Mouse (Mus musculus) limb, embryonic 14.5 days (tissue): ENCODE data around the gene Rundc1. TPM values are rescaled to one million over a fixed set of nuclear protein-coding genes. Genes with fewer than 3 reads are reported as not detected.

Experiments used
- ATAC-seq: fragments of 200-750 bp; cut with Nextera tagmentation; 2 replicates; pipeline ENCODE4 v1.8.0; 2017; ENCODE audit warnings: low read depth, moderate number of reproducible peaks, moderate TSS enrichment; ENCODE audit not compliant: low FRiP score
- DNase-seq: peaks from one replicate; pipeline ENCODE4 v3.0.0-alpha.2; 2015; ENCODE audit warnings: low spot score
- H3K27ac ChIP-seq: fragments of 300-500 bp; sonication (generic); replicated peaks from 2 replicates; pipeline ENCODE4 v1.5.1; 2014; ENCODE audit warnings: low read depth, mild to moderate bottlenecking, low read length, moderate library complexity, mixed read lengths
- H3K27me3 ChIP-seq: fragments of 300-500 bp; sonication (generic); 2 replicates; pipeline ENCODE4 v1.6.1; 2014; ENCODE audit warnings: low read length, mixed read lengths; ENCODE audit not compliant: control insufficient read depth, insufficient read depth
- H3K36me3 ChIP-seq: fragments of 300-500 bp; sonication (generic); 2 replicates; pipeline ENCODE4 v1.6.1; 2014; ENCODE audit warnings: mild to moderate bottlenecking, low read length, moderate library complexity, mixed read lengths; ENCODE audit not compliant: control insufficient read depth, insufficient read depth
- H3K4me1 ChIP-seq: fragments of 300-500 bp; sonication (generic); 2 replicates; pipeline ENCODE4 v1.6.1; 2014; ENCODE audit warnings: antibody characterized with exemption, low read length, mixed read lengths; ENCODE audit not compliant: control insufficient read depth, insufficient read depth
- H3K4me2 ChIP-seq: fragments of 300-500 bp; sonication (generic); replicated peaks from 2 replicates; pipeline ENCODE4 v1.6.1; 2014; ENCODE audit warnings: low read depth, mild to moderate bottlenecking, low read length, moderate library complexity; ENCODE audit not compliant: severe bottlenecking
- H3K4me3 ChIP-seq: fragments of 300-500 bp; sonication (generic); replicated peaks from 2 replicates; pipeline ENCODE4 v1.5.1; 2014; ENCODE audit warnings: low read length
- H3K9ac ChIP-seq: fragments of 300-500 bp; sonication (generic); 2 replicates; pipeline ENCODE4 v1.6.1; 2014; ENCODE audit warnings: mild to moderate bottlenecking, low read depth, low read length, moderate library complexity; ENCODE audit not compliant: severe bottlenecking
- H3K9me3 ChIP-seq: fragments of 300-500 bp; sonication (generic); 2 replicates; pipeline ENCODE4 v1.6.1; 2016; ENCODE audit warnings: low read length; ENCODE audit not compliant: control insufficient read depth
- POLR2A ChIP-seq: fragments of 200-500 bp; IDR thresholded peaks from 2 replicates; pipeline ENCODE4 v1.8.0; 2012; ENCODE audit warnings: inconsistent platforms, mild to moderate bottlenecking, moderate library complexity, borderline replicate concordance; ENCODE audit not compliant: insufficient read depth, insufficient read length; ENCODE audit errors: extremely low read depth
- WGBS: fragments of 180-500 bp; shearing (Covaris S2); extraction: QIAGEN DNeasy Blood & Tissue Kit; methylation state at CpG from one replicate; pipeline ENCODE4 v1.1.7; 2014; 5-methylcytosine and 5-hydroxymethylcytosine counted together
- polyA plus RNA-seq, 2 experiments: library from polyadenylated mRNA; depleted of rRNA in 1 of 2; stranded (reverse) in 1 of 2; unstranded in 1 of 2; fragments of >200 nt; fragmentation: Nextera tagmentation in 1 of 2; extraction: Ambion mirVana in 1 of 2; gene quantifications; 2 replicates each; pipeline versions ENCODE4 v1.2.1 to v1.2.3; 2012 to 2014

The Rundc1 gene
- polyA plus RNA-seq, 2 experiments: 17.8 to 19.3 TPM

DNA sequence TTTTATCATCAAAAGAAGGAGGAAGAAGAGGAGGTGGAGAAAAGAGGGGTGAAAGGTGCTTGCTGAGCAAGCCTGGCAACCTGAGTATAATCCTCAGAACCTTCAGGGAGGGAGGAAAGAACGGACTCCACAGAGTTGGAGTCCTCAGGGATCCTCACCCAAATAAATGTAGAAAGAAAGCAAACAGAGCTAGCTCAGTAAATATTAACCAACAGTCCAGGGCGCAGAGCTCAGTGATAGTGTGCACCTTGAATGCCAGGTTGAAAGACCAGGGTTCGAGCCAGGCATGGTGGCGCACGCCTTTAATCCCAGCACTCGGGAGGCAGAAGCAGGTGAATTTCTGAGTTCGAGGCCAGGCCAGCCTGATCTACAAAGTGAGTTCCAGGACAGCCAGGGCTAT lies 30.7 kb downstream of the Rundc1 start:
- H3K9ac ChIP-seq: no peak overlapping the region
- TF ChIP-seq POLR2A: no peak
- ATAC-seq: no peak

GRCm38 (mm10) chr11:101457631-101458030 lies 32.7 kb downstream of the Rundc1 start:
- no peak for DNase-seq
- no peak for TF ChIP-seq POLR2A
- H3K9me3 ChIP-seq: no peaks in the 10 kb centered on the region
- H3K4me3 ChIP-seq: no peak overlapping the region
- ATAC-seq: no peak
- WGBS: 88% methylated on average over 9 of the region's 9 CpGs
- peaks cover 50% of the 10 kb centered on the region for H3K36me3 ChIP-seq
- H3K27me3 ChIP-seq: no peaks in the 10 kb centered on the region
- no peak overlapping the region for H3K4me2 ChIP-seq
- H3K4me1 ChIP-seq: no peaks in the 10 kb centered on the region
- H3K9ac ChIP-seq: no peak overlapping the region
- no peak overlapping the region for H3K27ac ChIP-seq

More for the DNA sequence above, 30.7 kb downstream of the Rundc1 start:
- Histone ChIP-seq H3K4me3 (no peak overlapping the region), H3K9me3 (no peaks in the 10 kb centered on the region), H3K4me1 (no peaks in the 10 kb centered on the region), H3K4me2 (no peak overlapping the region), H3K27ac (no peak overlapping the region), H3K27me3 (no peaks in the 10 kb centered on the region), H3K36me3 (peaks cover 31% of the 10 kb centered on the region)
- WGBS: 93% methylated on average over 7 of the region's 7 CpGs
- no peak for DNase-seq

DNA sequence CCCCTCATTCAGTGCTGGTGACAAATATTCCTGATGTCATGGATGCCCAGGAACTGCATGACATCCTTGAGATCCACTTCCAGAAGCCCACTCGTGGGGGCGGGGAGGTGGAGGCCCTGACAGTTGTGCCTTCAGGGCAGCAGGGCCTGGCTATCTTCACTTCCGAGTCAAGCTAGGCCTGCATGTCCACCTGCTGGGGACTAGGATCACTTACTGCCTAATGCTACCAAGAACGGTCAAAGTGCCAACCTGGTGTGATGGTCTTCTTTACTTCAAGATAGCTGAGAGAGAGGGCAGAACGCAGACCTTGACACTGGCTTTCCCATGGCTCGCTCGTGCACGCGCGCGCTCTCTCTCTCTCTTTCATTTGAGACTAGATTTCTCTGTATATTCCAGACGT lies 33.3 kb downstream of the Rundc1 start:
- 84% methylated on average over 12 of the region's 12 CpGs for WGBS
- no peaks in the 10 kb centered on the region for H3K4me1 ChIP-seq
- H3K9me3 ChIP-seq: no peaks in the 10 kb centered on the region
- DNase-seq (no peak), ATAC-seq (no peak)
- no peak overlapping the region for H3K9ac ChIP-seq
- no peak for TF ChIP-seq POLR2A
- H3K27me3 ChIP-seq: no peaks in the 10 kb centered on the region
- H3K36me3 ChIP-seq: peaks cover 50% of the 10 kb centered on the region
- no peak overlapping the region for H3K4me3 ChIP-seq
- H3K27ac ChIP-seq: no peak overlapping the region
- H3K4me2 ChIP-seq: no peak overlapping the region

DNA sequence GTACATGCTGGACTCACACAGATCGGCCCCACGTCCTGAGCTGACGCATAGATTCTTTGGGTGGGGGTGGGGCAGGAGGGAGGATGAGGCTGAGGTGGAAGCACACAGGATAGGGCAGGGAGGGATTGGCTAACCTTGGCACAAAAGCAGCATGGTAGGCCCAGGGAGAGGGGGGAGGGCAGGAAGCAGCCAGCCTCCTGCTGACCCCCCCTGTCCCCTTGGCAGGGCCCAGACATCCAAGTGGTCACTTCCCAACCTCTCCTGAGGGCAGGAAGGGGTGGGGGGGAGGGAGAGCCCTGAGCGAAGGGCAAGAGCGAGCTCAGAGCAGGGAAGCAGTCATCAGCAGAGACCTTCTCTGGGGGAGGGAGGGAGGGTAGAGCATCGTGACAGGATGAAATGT lies 34.8 kb downstream of the Rundc1 start:
- ATAC-seq: no peak
- Histone ChIP-seq H3K4me1 (peaks cover 13% of the 10 kb centered on the region), H3K27ac (no peak overlapping the region), H3K9me3 (no peaks in the 10 kb centered on the region), H3K4me3 (no peak overlapping the region), H3K36me3 (peaks cover 50% of the 10 kb centered on the region), H3K27me3 (no peaks in the 10 kb centered on the region), H3K4me2 (no peak overlapping the region), H3K9ac (no peak overlapping the region)
- DNase-seq: no peak
- no peak for TF ChIP-seq POLR2A
- WGBS: 44% methylated on average over 4 of the region's 6 CpGs

DNA sequence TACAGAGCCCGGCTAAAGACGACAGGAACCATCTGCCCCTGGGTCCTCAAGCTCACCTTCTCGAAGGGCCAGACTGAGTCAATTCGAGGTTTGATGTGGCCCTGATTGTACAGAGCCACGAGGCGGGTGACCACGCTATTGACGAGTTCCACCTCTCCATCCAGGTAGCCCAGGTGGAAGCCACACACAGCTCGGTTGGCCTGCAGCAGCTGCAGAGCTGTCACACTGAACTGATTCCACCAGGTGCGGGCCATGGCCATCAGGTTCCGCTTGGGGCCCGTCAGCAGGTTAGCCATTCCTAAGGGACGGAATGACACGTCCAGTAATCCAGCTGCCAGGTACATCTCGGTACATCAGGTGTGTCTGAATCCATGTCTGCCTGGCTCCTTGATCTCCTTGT lies 35.4 kb downstream of the Rundc1 start:
- no peak overlapping the region for H3K4me3 ChIP-seq
- ATAC-seq: no peak
- TF ChIP-seq POLR2A: no peak
- H3K9me3 ChIP-seq: no peaks in the 10 kb centered on the region
- DNase-seq: no peak
- peaks cover 50% of the 10 kb centered on the region for H3K36me3 ChIP-seq
- 86% methylated on average over 15 of the region's 15 CpGs for WGBS
- peaks cover 17% of the 10 kb centered on the region for H3K4me1 ChIP-seq
- H3K27me3 ChIP-seq: no peaks in the 10 kb centered on the region
- no peak overlapping the region for H3K9ac ChIP-seq
- H3K4me2 ChIP-seq: no peak overlapping the region
- no peak overlapping the region for H3K27ac ChIP-seq

- Histone ChIP-seq H3K9ac (no peak overlapping the region), H3K27me3 (no peaks in the 10 kb centered on the region), H3K36me3 (peaks cover 46% of the 10 kb centered on the region), H3K9me3 (no peaks in the 10 kb centered on the region), H3K27ac (no peak overlapping the region), H3K4me1 (peaks cover 17% of the 10 kb centered on the region), H3K4me2 (no peak overlapping the region), H3K4me3 (no peak overlapping the region)
- WGBS: 85% methylated on average over 14 of the region's 14 CpGs
- TF ChIP-seq POLR2A: no peak
- ATAC-seq (no peak), DNase-seq (no peak)
Observed at GRCm38 (mm10) chr11:101462141-101462540, 37.3 kb downstream of the Rundc1 start.
